Mouse (Mus musculus) lung, embryonic 15.5 days (tissue): ENCODE measurements around the gene Casp9. TPM values are rescaled to one million over a fixed set of nuclear protein-coding genes. Genes with fewer than 3 reads are reported as not detected.

Experiments
- ATAC-seq: fragments of 200-750 bp; cut with Nextera tagmentation; 2 replicates; pipeline ENCODE4 v1.8.0; 2017; ENCODE audit warnings: moderate number of reproducible peaks, borderline replicate concordance; ENCODE audit not compliant: low FRiP score, low TSS enrichment; ENCODE audit errors: extremely low read depth
- H3K27ac ChIP-seq: fragments of 300-500 bp; sonication (generic); 2 replicates; pipeline ENCODE4 v1.5.1; 2015; ENCODE audit warnings: moderate library complexity, mild to moderate bottlenecking, inconsistent platforms
- H3K27me3 ChIP-seq: fragments of 300-500 bp; sonication (generic); 2 replicates; pipeline ENCODE4 v1.6.1; 2015; ENCODE audit warnings: inconsistent platforms
- H3K36me3 ChIP-seq: fragments of 300-500 bp; sonication (generic); 2 replicates; pipeline ENCODE4 v1.6.1; 2015; ENCODE audit warnings: inconsistent platforms
- H3K4me1 ChIP-seq: fragments of 300-500 bp; sonication (generic); 2 replicates; pipeline ENCODE4 v1.6.1; 2015; ENCODE audit warnings: inconsistent platforms
- H3K4me2 ChIP-seq: fragments of 300-500 bp; sonication (generic); 2 replicates; pipeline ENCODE4 v1.6.1; 2015; ENCODE audit warnings: inconsistent platforms, mild to moderate bottlenecking, moderate library complexity
- H3K4me3 ChIP-seq: fragments of 300-500 bp; sonication (generic); 2 replicates; pipeline ENCODE4 v1.5.1; 2015; ENCODE audit warnings: mild to moderate bottlenecking, inconsistent platforms
- H3K9ac ChIP-seq: fragments of 300-500 bp; sonication (generic); 2 replicates; pipeline ENCODE4 v1.6.1; 2015; ENCODE audit warnings: inconsistent platforms
- H3K9me3 ChIP-seq: fragments of 300-500 bp; sonication (generic); 2 replicates; pipeline ENCODE4 v1.6.1; 2016; ENCODE audit warnings: inconsistent platforms
- WGBS: fragments of 180-500 bp; shearing (Covaris S2); methylation state at CpG from one replicate; pipeline ENCODE4 v1.1.7; 2015; 5-methylcytosine and 5-hydroxymethylcytosine counted together
- polyA plus RNA-seq: library from polyadenylated mRNA; unstranded; fragments of >200 nt; fragmentation: Nextera tagmentation; extraction: Ambion mirVana; gene quantifications from 2 replicates; pipeline ENCODE4 v1.2.1, GENCODE M21; 2015

The Casp9 gene
- polyA plus RNA-seq, 1 experiment from 2014 or later, result 24.0 TPM

- H3K36me3 ChIP-seq, result no peaks in the 10 kb centered on the region; the same call in 1 of the 2 replicates
- no peak overlapping the region for H3K4me3 ChIP-seq
- no peak overlapping the region for H3K4me2 ChIP-seq
- no peak overlapping the region for H3K9ac ChIP-seq
- H3K27me3 ChIP-seq, result no peaks in the 10 kb centered on the region
- peaks cover 19% of the 10 kb centered on the region for H3K4me1 ChIP-seq
- WGBS, result 88% methylated on average over 5 of the region's 5 CpGs
- H3K27ac ChIP-seq, result no peak overlapping the region
- no peak for ATAC-seq
- no peaks in the 10 kb centered on the region for H3K9me3 ChIP-seq
These were observed 4.1 kb downstream of the Casp9 start for GRCm38 (mm10) chr4:141797545-141797944.

- Histone ChIP-seq H3K4me3 (no peak overlapping the region), H3K4me1 (no peaks in the 10 kb centered on the region), H3K27me3 (no peaks in the 10 kb centered on the region), H3K9me3 (no peaks in the 10 kb centered on the region), H3K36me3 (peaks cover 51% of the 10 kb centered on the region), H3K4me2 (no peak overlapping the region), H3K9ac (no peak overlapping the region), H3K27ac (no peak overlapping the region)
- ATAC-seq, result no peak
- 70% methylated on average over 4 of the region's 4 CpGs for WGBS
These were observed 10.7 kb downstream of the Casp9 start for GRCm38 (mm10) chr4:141804105-141804504.

GRCm38 (mm10) chr4:141805886-141806285 lies 12.5 kb downstream of the Casp9 start:
- no peaks in the 10 kb centered on the region for H3K27me3 ChIP-seq
- WGBS, result 94% methylated on average over 8 of the region's 8 CpGs
- ATAC-seq, result no peak
- peaks cover 66% of the 10 kb centered on the region for H3K36me3 ChIP-seq
- H3K9ac ChIP-seq, result no peak overlapping the region
- H3K9me3 ChIP-seq, result no peaks in the 10 kb centered on the region
- H3K27ac ChIP-seq, result no peak overlapping the region
- H3K4me3 ChIP-seq, result no peak overlapping the region
- no peaks in the 10 kb centered on the region for H3K4me1 ChIP-seq
- H3K4me2 ChIP-seq, result no peak overlapping the region

DNA sequence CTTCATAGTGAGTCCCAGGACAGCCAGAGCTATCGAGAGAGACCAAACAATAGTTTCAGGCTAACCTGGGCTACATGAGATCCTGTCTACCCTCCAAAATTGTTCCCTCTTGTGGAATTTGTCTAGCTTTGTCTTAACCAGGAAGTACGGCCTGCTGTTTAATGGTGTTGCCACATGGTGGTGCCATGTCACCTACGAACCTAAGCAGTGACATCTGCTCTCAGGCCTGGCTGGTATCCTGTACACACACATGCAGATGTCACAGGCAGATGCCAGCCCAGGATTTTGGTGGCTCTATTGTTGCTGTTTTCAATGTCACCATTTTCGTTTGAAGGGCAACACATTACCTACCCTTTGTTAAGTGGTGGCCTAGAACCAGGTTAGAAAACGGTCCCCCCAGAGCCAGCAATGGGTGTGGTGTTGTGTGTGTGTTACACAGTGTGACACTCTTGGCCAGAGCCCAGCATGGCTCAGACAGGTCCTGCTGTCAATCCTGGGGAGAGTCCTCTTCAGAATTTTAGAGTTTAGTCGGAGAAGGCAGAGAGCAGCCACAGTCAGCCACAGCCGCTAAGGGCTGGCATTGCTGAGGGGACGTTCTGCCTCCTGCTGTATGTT lies 16.5 kb downstream of the Casp9 start:
- Histone ChIP-seq H3K27me3 (no peaks in the 10 kb centered on the region), H3K36me3 (peaks cover 85% of the 10 kb centered on the region), H3K27ac (no peak overlapping the region), H3K4me3 (no peak overlapping the region), H3K9ac (no peak overlapping the region), H3K4me2 (no peak overlapping the region), H3K9me3 (no peaks in the 10 kb centered on the region), H3K4me1 (no peaks in the 10 kb centered on the region)
- 75% methylated on average over 8 of the region's 8 CpGs for WGBS
- no peak for ATAC-seq

GRCm38 (mm10) chr4:141810975-141811374 lies 17.6 kb downstream of the Casp9 start:
- H3K27ac ChIP-seq, result no peak overlapping the region
- peaks cover 75% of the 10 kb centered on the region for H3K36me3 ChIP-seq
- no peak overlapping the region for H3K4me3 ChIP-seq
- WGBS, result 94% methylated on average over 2 of the region's 2 CpGs
- H3K9me3 ChIP-seq, result no peaks in the 10 kb centered on the region
- no peak for ATAC-seq
- H3K9ac ChIP-seq, result no peak overlapping the region
- no peaks in the 10 kb centered on the region for H3K4me1 ChIP-seq
- no peak overlapping the region for H3K4me2 ChIP-seq
- H3K27me3 ChIP-seq, result no peaks in the 10 kb centered on the region

GRCm38 (mm10) chr4:141811375-141811774 lies 18.0 kb downstream of the Casp9 start:
- no peak overlapping the region for H3K4me3 ChIP-seq
- H3K9ac ChIP-seq, result no peak overlapping the region
- no peak for ATAC-seq
- H3K27ac ChIP-seq, result no peak overlapping the region
- WGBS, result 93% methylated on average over 7 of the region's 7 CpGs
- peaks cover 71% of the 10 kb centered on the region for H3K36me3 ChIP-seq
- no peaks in the 10 kb centered on the region for H3K9me3 ChIP-seq
- H3K27me3 ChIP-seq, result no peaks in the 10 kb centered on the region
- H3K4me2 ChIP-seq, result no peak overlapping the region
- H3K4me1 ChIP-seq, result no peaks in the 10 kb centered on the region

- Histone ChIP-seq H3K4me2 (no peak overlapping the region), H3K9me3 (no peaks in the 10 kb centered on the region), H3K4me3 (no peak overlapping the region), H3K27ac (no peak overlapping the region), H3K4me1 (no peaks in the 10 kb centered on the region), H3K9ac (no peak overlapping the region), H3K27me3 (no peaks in the 10 kb centered on the region), H3K36me3 (peaks cover 26% of the 10 kb centered on the region)
- WGBS, result 88% methylated on average over 7 of the region's 7 CpGs
- ATAC-seq, result no peak
These were observed 22.9 kb downstream of the Casp9 start for GRCm38 (mm10) chr4:141816267-141816666.

DNA sequence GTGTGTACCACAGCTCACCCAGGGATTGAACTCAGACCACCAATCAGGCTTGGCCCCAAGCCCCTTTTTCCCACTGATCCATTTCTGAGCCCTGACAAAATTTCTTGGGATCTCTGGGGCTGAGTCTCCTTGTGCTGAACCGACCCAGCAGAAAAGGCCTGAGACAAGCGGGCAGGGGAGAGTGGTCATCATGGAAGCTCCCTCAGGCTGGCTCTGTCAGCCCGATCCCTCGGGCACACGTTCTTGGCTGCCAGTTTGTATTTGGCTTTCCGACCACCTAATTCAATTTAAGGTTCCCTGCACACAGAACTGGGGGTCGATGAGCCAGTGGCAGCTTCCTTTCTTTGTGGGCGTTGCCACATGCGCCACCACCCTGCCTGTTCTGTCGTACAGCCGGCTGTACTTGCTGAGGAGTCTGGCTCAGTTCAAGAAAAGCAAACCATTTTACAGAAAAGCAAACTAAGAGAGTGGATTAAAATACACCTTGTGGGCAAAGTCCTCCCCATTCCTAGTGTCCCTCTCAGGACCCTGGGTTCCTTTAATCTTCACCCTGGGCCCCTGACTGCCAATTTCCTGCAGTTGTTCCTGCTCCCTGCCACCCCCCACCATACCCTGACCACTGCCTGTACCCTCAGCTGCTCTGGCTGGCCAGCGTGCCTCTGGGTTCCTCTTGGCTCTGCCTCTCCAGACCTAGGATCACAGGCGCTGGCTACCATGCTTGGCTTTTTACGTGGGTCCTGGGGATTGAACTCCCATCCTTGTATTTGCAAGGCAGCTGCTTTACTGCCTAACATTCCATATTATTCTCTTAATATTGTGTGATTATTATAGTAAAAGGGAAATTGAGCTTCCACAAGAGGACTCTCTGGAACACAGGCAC lies 23.6 kb downstream of the Casp9 start:
- Histone ChIP-seq H3K9ac (no peak overlapping the region), H3K27ac (no peak overlapping the region), H3K36me3 (peaks cover 18% of the 10 kb centered on the region; the same call in 1 of the 2 replicates), H3K9me3 (no peaks in the 10 kb centered on the region), H3K27me3 (no peaks in the 10 kb centered on the region), H3K4me2 (no peak overlapping the region), H3K4me1 (no peaks in the 10 kb centered on the region), H3K4me3 (no peak overlapping the region)
- 68% methylated on average over 14 of the region's 14 CpGs for WGBS
- ATAC-seq, result no peak

DNA sequence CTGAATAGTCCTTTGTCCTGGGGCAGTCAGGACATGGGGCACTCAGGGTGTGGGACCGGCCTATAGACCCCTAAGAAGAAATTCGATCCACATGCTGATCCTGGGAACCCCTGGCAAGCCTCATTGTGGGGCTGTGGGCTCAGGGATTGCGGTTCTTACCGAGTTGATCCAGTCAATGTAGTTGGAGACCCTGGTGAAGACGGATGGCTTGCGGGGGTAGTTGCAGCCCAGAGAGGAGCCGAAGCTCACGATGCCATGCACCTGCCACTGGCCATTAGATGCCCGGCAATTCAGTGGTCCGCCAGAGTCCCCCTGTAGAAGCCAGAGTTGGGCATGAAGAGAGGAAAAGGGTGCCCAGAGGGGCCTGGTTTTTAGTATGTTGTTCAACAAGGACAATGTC lies 24.3 kb downstream of the Casp9 start:
- Histone ChIP-seq H3K9ac (no peak overlapping the region), H3K4me2 (no peak overlapping the region), H3K9me3 (no peaks in the 10 kb centered on the region), H3K4me3 (no peak overlapping the region), H3K36me3 (peaks cover 12% of the 10 kb centered on the region; the same call in 1 of the 2 replicates), H3K4me1 (no peaks in the 10 kb centered on the region), H3K27me3 (no peaks in the 10 kb centered on the region), H3K27ac (no peak overlapping the region)
- ATAC-seq, result no peak
- WGBS, result 76% methylated on average over 10 of the region's 10 CpGs

DNA sequence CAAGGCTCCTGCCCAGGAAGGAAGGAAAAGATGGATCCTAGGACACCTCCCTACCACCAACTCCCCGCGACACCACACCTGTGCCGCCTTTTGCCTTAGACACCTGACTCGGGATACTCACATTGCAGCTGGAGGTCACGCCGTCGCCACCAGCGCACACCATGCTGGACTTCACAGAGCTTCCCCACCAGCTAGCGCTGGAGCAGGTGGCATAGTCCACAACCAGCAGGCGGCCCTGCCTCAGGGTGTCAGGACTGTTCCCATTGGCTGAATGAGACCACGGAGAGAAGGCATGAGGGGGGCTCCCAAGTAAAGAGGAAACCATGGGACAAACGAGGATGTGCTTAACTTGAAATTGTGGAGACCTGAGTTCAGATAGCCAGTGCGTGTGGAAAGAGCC lies 25.4 kb downstream of the Casp9 start:
- WGBS, result 82% methylated on average over 13 of the region's 13 CpGs
- Histone ChIP-seq H3K4me1 (no peaks in the 10 kb centered on the region), H3K27ac (no peak overlapping the region), H3K4me3 (no peak overlapping the region), H3K4me2 (no peak overlapping the region), H3K9me3 (no peaks in the 10 kb centered on the region), H3K9ac (no peak overlapping the region), H3K36me3 (0 out of 2 replicates have a peak, but pooled peaks cover 9% of the 10 kb centered on the region), H3K27me3 (no peaks in the 10 kb centered on the region)
- no peak for ATAC-seq

GRCm38 (mm10) chr4:141819316-141819715 lies 25.9 kb downstream of the Casp9 start:
- WGBS, result 88% methylated on average over 7 of the region's 7 CpGs
- H3K27ac ChIP-seq, result no peak overlapping the region
- no peaks in the 10 kb centered on the region for H3K27me3 ChIP-seq
- no peaks in the 10 kb centered on the region for H3K9me3 ChIP-seq
- H3K9ac ChIP-seq, result no peak overlapping the region
- ATAC-seq, result no peak
- no peak overlapping the region for H3K4me3 ChIP-seq
- H3K4me1 ChIP-seq, result no peaks in the 10 kb centered on the region
- 0 out of 2 replicates have a peak, but pooled peaks cover 5% of the 10 kb centered on the region for H3K36me3 ChIP-seq
- no peak overlapping the region for H3K4me2 ChIP-seq

GRCm38 (mm10) chr4:141821178-141821577 lies 27.8 kb downstream of the Casp9 start:
- Histone ChIP-seq H3K9me3 (no peaks in the 10 kb centered on the region), H3K36me3 (no peaks in the 10 kb centered on the region), H3K4me3 (no peak overlapping the region), H3K27ac (no peak overlapping the region), H3K4me2 (no peak overlapping the region), H3K27me3 (no peaks in the 10 kb centered on the region), H3K9ac (no peak overlapping the region), H3K4me1 (no peaks in the 10 kb centered on the region)
- WGBS, result 55% methylated on average over 3 of the region's 3 CpGs
- no peak for ATAC-seq
